Mouse (Mus musculus): ENCODE measurements around the gene Tas2r126. TPM values are rescaled to one million over a fixed set of nuclear protein-coding genes. Genes with fewer than 3 reads are reported as not detected.

Gene Tas2r126
- polyA plus RNA-seq, 1 experiment from 2014 or later: not detected

Other genes starting within 250 kb of the Tas2r126 start
- gene Tas2r144, start 219.2 kb upstream of the Tas2r126 start, polyA plus RNA-seq (2015; fragmentation: Nextera tagmentation; extraction: Ambion mirVana): not detected in 2 replicates
- 13.2 and 14.8 TPM in 2 replicates for gene Gstk1, start 188.6 kb upstream of the Tas2r126 start, polyA plus RNA-seq (2015; fragmentation: Nextera tagmentation; extraction: Ambion mirVana)
- gene Tmem139, start 172.6 kb upstream of the Tas2r126 start, polyA plus RNA-seq (2015; fragmentation: Nextera tagmentation; extraction: Ambion mirVana): 0.19 TPM in 1 of 2 replicates, not detected in the other
- gene Casp2, start 169.6 kb upstream of the Tas2r126 start, polyA plus RNA-seq (2015; fragmentation: Nextera tagmentation; extraction: Ambion mirVana): 62.7 and 73.9 TPM in 2 replicates
- 1.3 and 2.0 TPM in 2 replicates for gene Clcn1, start 147.8 kb upstream of the Tas2r126 start, polyA plus RNA-seq (2015; fragmentation: Nextera tagmentation; extraction: Ambion mirVana)
- gene Fam131b, start 109.9 kb upstream of the Tas2r126 start, polyA plus RNA-seq (2015; fragmentation: Nextera tagmentation; extraction: Ambion mirVana): 4.0 and 4.4 TPM in 2 replicates
- 39.8 and 41.1 TPM in 2 replicates for gene Zyx, start 84.9 kb upstream of the Tas2r126 start, polyA plus RNA-seq (2015; fragmentation: Nextera tagmentation; extraction: Ambion mirVana)
- gene Epha1, start 61.3 kb upstream of the Tas2r126 start, polyA plus RNA-seq (2015; fragmentation: Nextera tagmentation; extraction: Ambion mirVana): 0.23 and 0.28 TPM in 2 replicates
- not detected in 2 replicates for gene Tas2r143, start 34.3 kb upstream of the Tas2r126 start, polyA plus RNA-seq (2015; fragmentation: Nextera tagmentation; extraction: Ambion mirVana)
- gene Tas2r135, start 29.1 kb upstream of the Tas2r126 start, polyA plus RNA-seq (2015; fragmentation: Nextera tagmentation; extraction: Ambion mirVana): not detected in 2 replicates
- gene Olfr458, start 30.7 kb downstream of the Tas2r126 start, polyA plus RNA-seq (2015; fragmentation: Nextera tagmentation; extraction: Ambion mirVana): not detected in 2 replicates
- gene Olfr457, start 41.8 kb downstream of the Tas2r126 start, polyA plus RNA-seq (2015; fragmentation: Nextera tagmentation; extraction: Ambion mirVana): not detected in 2 replicates
- gene Olfr456, start 52.7 kb downstream of the Tas2r126 start, polyA plus RNA-seq (2015; fragmentation: Nextera tagmentation; extraction: Ambion mirVana): not detected in 2 replicates
- not detected in 2 replicates for gene Olfr455, start 113.1 kb downstream of the Tas2r126 start, polyA plus RNA-seq (2015; fragmentation: Nextera tagmentation; extraction: Ambion mirVana)
- 0.06 TPM in 1 of 2 replicates, not detected in the other for gene Tcaf3, start 163.2 kb downstream of the Tas2r126 start, polyA plus RNA-seq (2015; fragmentation: Nextera tagmentation; extraction: Ambion mirVana)
- 1.4 and 1.9 TPM in 2 replicates for gene Tcaf2, start 210.7 kb downstream of the Tas2r126 start, polyA plus RNA-seq (2015; fragmentation: Nextera tagmentation; extraction: Ambion mirVana)